Mouse (Mus musculus) cortical plate, adult 2 months (tissue): Measurements from ENCODE around the gene Map3k21.

Experiments used
- CTCF ChIP-seq: fragments of 200-500 bp; IDR thresholded peaks from 2 replicates; pipeline ENCODE4 v1.5.1; 2011; ENCODE audit warnings: mild to moderate bottlenecking, control low read depth, low read length; ENCODE audit not compliant: insufficient read depth; ENCODE audit errors: extremely low read depth
- POLR2A ChIP-seq: fragments of 200-500 bp; IDR thresholded peaks from 2 replicates; pipeline ENCODE4 v1.6.1; 2011; ENCODE audit warnings: mild to moderate bottlenecking, low read length, control low read depth; ENCODE audit not compliant: insufficient read depth; ENCODE audit errors: extremely low read depth

GRCm38 (mm10) chr8:125950007-125950940 lies 40.0 kb downstream of the Map3k21 start:
- no peak for TF ChIP-seq POLR2A
- peak; percentile 100 for TF ChIP-seq CTCF
